Mouse (Mus musculus) C2C12 (cell line): Measurements from ENCODE around the gene Zfp112. TPM values are rescaled to one million over a fixed set of nuclear protein-coding genes. Genes with fewer than 3 reads are reported as not detected.
"Not testable (repeated sequence)": the region's sequence is repeated elsewhere in the genome, so short reads cannot be mapped to it uniquely, and the experiment has no call there.

Source experiments
- H3K27me3 ChIP-seq: one replicate; pipeline ENCODE4 v1.6.1; 2011; ENCODE audit not compliant: control insufficient read depth, insufficient read depth, insufficient read length
- H3K36me3 ChIP-seq: one replicate; pipeline ENCODE4 v1.6.1; 2011; ENCODE audit not compliant: control insufficient read depth, insufficient read depth
- H3K4me3 ChIP-seq: one replicate; pipeline ENCODE4 v1.5.1; 2011; ENCODE audit warnings: mild to moderate bottlenecking, control low read depth; ENCODE audit not compliant: poor library complexity, insufficient read depth, severe bottlenecking
- H3K79me2 ChIP-seq: one replicate; pipeline ENCODE4 v1.6.1; 2011; ENCODE audit not compliant: control insufficient read depth, insufficient read depth
- H3K79me3 ChIP-seq: one replicate; pipeline ENCODE4 v1.6.1; 2011; ENCODE audit warnings: low read depth, control low read depth
- H3ac ChIP-seq: one replicate; pipeline ENCODE3; 2011; ENCODE audit warnings: low read depth; ENCODE audit not compliant: control insufficient read depth, insufficient read length
- CEBPB ChIP-seq: IDR thresholded peaks from one replicate; pipeline ENCODE4 v1.6.1; 2011; ENCODE audit warnings: low read depth, mild to moderate bottlenecking, control low read depth, moderate library complexity
- CTCF ChIP-seq: IDR thresholded peaks from one replicate; pipeline ENCODE4 v1.5.1; 2011; ENCODE audit not compliant: control insufficient read depth, insufficient read depth, insufficient read length
- FOSL1 ChIP-seq: IDR thresholded peaks from one replicate; pipeline ENCODE4 v1.8.0; 2011; ENCODE audit warnings: mild to moderate bottlenecking, low read length; ENCODE audit not compliant: poor library complexity, insufficient read depth, severe bottlenecking
- MAX ChIP-seq: IDR thresholded peaks from one replicate; pipeline ENCODE4 v1.6.1; 2011; ENCODE audit warnings: mild to moderate bottlenecking, control low read depth
- MYOD1 ChIP-seq: IDR thresholded peaks from one replicate; pipeline ENCODE4 v1.6.1; 2011; ENCODE audit warnings: low read depth; ENCODE audit not compliant: control insufficient read depth, insufficient read length
- MYOG ChIP-seq: IDR thresholded peaks from one replicate; pipeline ENCODE4 v1.6.1; 2011; ENCODE audit not compliant: control insufficient read depth, insufficient read length; ENCODE audit errors: extremely low read depth
- USF1 ChIP-seq: IDR thresholded peaks from one replicate; pipeline ENCODE4 v1.6.1; 2011; ENCODE audit warnings: low read depth, mild to moderate bottlenecking, control low read depth, moderate library complexity
- long read RNA-seq, 2 experiments: library from polyadenylated mRNA; unstranded; transcript quantifications; one replicate each; pipeline ENCODE4 v2.0.0; 2019 to 2020
- polyA plus RNA-seq: library from polyadenylated mRNA; unstranded; fragments of >200 nt; fragmentation: generic; extraction: Trizol; gene quantifications from one replicate; pipeline ENCODE4 v1.2.1, GENCODE M21; 2012; ENCODE audit warnings: missing spikeins

The Zfp112 gene
- polyA plus RNA-seq: 0.48 TPM
- long read RNA-seq, experiment 1, partial matches to known transcripts: 0 of 2 reads
- long read RNA-seq, experiment 1, other reads (novel, unspliced or antisense): 0 of 2 reads
- long read RNA-seq, experiment 2, partial matches to known transcripts: 0 of 1 reads
- long read RNA-seq, experiment 2, other reads (novel, unspliced or antisense): 0 of 1 reads

DNA sequence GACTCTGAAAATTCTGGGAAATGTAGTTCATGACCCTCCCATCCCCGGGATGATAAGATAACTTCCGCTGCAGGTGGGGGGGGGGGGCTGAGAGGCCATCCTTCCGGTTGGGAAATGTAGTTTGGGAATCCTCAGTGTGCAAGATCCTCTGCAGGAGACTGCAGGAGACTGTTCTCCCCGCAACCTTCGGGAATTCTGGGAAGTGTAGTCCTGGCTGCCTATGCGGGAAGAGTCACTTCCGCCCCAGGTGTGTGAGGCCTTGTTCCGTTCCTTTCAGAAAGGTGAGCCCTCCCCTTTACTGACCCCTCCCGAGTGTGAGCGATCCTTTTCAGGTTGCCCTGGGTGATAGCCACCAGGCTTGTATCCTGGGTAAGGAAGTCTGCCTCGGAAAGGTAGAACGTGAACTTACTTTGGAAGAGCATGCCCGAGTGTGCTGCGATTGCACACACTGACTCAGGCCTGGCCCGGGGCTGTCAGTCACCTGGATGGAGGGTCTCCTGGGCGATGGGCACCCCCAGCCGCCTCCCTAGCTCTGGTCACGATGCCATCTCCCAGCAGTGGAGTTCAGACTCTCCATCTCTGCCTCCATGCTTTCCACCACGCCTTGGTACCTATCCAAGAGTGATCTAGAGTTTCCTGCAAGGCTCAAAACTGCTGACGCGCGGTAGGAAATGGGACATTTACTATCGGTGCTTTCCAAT is at the start of gene Zfp112:
Zfp112 (plus strand) TSS at position 159 of the 701 bp plus-strand sequence.
- Histone ChIP-seq H3K36me3 (peaks cover 2% of the 10 kb centered on the region), H3K79me2 (no peaks in the 10 kb centered on the region), H3ac (peak within 1 kb of the TSS; percentile 82), H3K27me3 (no peaks in the 10 kb centered on the region), H3K4me3 (peak within 1 kb of the TSS; percentile 45), H3K79me3 (no peaks in the 10 kb centered on the region)
- no peak for TF ChIP-seq MAX
- no peak for TF ChIP-seq USF1
- TF ChIP-seq MYOG: no peak
- no peak for TF ChIP-seq MYOD1
- no peak for TF ChIP-seq FOSL1
- no peak for TF ChIP-seq CEBPB
- TF ChIP-seq CTCF: no peak

DNA sequence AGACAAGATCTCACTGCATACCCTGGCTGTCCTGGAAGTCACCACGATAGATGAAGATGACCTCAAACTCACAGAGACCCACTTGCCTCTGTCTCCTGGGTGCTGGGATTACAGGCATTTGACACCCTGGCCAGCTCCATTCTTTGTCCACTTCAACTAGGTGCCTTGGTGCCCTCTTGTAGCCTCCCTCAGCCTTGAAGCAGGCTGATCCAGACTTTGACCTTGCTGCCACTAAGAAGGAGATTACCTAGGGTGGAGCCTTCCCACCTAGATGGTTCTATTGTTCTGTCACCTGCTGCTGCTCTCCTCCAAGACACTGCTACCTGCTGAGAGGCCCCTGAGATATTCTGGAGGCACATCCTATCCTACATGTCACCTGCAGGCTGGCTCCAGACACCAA is 37.7 kb upstream of the Zfp112 start:
- H3ac ChIP-seq, H3K27me3 ChIP-seq, H3K36me3 ChIP-seq, H3K79me2 ChIP-seq, H3K4me3 ChIP-seq, H3K79me3 ChIP-seq: not testable (repeated sequence)

DNA sequence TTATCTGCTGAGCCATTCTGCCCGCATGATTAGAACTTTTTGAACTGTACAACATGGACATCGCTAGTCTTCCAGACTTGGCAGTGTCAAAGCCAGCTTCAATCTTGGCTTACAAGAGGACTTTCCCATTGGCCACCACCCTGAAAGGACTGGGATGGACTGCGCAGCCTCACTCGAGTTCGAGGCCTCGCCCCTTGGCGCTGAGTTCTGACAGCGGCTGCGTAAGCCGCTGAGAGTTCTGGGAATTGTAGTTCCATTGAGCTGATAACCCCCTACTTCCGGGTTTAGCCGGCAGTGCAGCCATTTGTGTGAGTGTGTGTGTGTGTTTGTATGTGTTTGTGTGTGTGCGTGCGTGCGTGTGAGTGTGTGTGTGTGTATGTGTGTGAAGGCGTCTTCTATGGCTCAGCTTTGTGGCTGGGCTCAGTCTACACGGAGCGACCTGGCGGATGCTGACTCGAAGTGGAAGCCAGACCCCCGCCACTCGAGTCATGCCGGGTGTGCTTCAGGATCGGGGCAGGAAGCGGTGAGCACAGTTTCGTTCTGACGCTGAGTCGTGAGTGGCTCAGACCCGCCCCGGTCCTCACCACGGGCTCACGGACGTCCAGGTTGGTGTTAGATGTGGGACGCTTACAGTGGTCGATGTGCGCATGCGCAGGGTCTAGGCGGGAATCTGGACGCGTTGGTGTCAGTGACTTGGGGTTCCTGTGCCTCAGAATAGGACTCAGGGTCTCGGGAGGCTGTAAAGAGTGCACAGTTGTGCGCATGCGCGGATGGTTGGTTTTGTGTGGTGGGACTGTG is 30.3 kb upstream of the Zfp112 start, which contains the start of gene Zfp180:
Zfp180 (plus strand) TSS at position 291 of the 798 bp plus-strand sequence.
- Histone ChIP-seq H3K36me3 (no peaks in the 10 kb centered on the region), H3K79me3 (peaks cover 33% of the 10 kb centered on the region), H3K79me2 (peaks cover 47% of the 10 kb centered on the region), H3K27me3 (no peaks in the 10 kb centered on the region), H3K4me3 (peak within 1 kb of the TSS; percentile 66), H3ac (peak within 1 kb of the TSS; percentile 93)
- TF ChIP-seq CTCF: no peak
- TF ChIP-seq MYOG: no peak
- no peak for TF ChIP-seq USF1
- no peak for TF ChIP-seq FOSL1
- TF ChIP-seq MYOD1: no peak
- TF ChIP-seq MAX: peak; percentile 45
- no peak for TF ChIP-seq CEBPB

DNA sequence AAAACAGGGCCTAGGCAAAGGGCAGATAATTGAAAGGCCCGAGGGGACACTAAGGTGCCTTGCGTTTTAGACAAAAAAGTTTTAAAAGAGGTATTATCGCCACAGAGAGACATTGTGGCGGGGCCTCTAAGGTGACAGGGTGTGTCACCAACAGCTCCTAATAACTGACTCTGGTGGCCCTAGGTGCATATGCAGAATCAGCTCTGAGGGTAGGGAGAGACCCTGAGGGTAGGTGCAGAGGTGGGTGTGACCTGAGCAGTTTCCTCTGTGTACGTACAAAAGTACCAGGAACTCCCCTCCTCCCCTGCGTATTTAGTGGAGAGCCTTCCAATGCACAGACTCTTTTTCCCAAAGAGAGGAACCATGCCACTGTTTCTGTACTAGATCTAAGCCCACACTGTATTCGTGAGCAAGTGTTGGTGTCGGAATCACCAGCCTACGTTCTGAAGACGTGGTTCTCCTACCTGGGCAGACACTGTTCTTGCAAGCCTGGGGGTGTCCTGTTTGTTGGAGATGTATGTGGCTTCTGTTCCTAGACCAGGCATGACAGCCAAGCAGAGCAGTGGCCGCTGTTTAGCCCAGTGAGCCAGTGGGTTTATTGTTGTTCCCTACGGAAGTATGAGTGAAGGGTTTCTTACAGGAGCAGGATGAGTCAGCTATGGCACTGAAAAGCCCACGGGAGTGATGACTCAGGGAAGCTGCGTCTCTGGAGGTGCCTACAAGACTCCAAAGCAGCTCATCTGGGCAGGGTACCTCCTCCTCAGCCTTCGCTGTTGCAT is 29.5 kb upstream of the Zfp112 start:
- H3K4me3 ChIP-seq: peak overlapping the region; percentile 66
- H3K79me3 ChIP-seq: peaks cover 36% of the 10 kb centered on the region
- H3ac ChIP-seq: peak overlapping the region; percentile 93
- peak; percentile 50 for TF ChIP-seq FOSL1
- no peak for TF ChIP-seq USF1
- peaks cover 55% of the 10 kb centered on the region for H3K79me2 ChIP-seq
- H3K27me3 ChIP-seq: no peaks in the 10 kb centered on the region
- H3K36me3 ChIP-seq: peaks cover 2% of the 10 kb centered on the region

DNA sequence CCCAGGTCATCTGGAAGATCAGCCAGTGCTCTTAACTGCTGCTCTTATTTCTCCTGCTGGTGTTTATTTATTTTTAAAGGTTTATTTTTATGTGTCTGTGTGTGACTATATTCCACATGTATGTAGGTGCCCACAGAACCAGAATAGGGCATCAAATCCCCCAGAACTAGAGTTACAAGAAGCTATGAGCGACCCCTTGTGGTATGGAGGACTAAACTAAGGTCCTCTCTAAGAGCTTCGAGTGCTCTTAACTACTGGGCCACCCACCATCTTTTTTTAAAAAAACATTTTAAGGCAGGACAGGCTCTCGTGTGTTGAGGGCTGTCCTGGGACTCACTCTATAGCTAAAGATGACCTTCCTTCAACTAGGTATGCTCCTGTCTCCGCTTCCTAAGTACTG is 25.2 kb upstream of the Zfp112 start:
- no peak overlapping the region for H3ac ChIP-seq
- TF ChIP-seq CEBPB: no peak
- no peak for TF ChIP-seq CTCF
- TF ChIP-seq USF1: no peak
- no peak for TF ChIP-seq MYOG
- no peak for TF ChIP-seq MYOD1
- TF ChIP-seq FOSL1: no peak
- TF ChIP-seq MAX: no peak
- H3K27me3 ChIP-seq: no peaks in the 10 kb centered on the region
- H3K36me3 ChIP-seq: peaks cover 7% of the 10 kb centered on the region
- H3K4me3 ChIP-seq: no peak overlapping the region
- H3K79me3 ChIP-seq: peaks cover 42% of the 10 kb centered on the region
- peaks cover 59% of the 10 kb centered on the region for H3K79me2 ChIP-seq
